Mouse (Mus musculus): ENCODE measurements at regions not wholly inside any gene's neighbourhood (a gene's known extent, or its start where the extent isn't known, plus 50 kb on each side); places are given as distances from the start of the nearest gene placed in this dataset. TPM values are rescaled to one million over a fixed set of nuclear protein-coding genes. Genes with fewer than 3 reads are reported as not detected.
A peak's percentile ranks its signal among the peaks of the same experiment; 100 is the strongest.

MicroRNAs in the stretch of these regions (microRNA counts, 519-probe panel; counts per million panel counts)
- microRNA mmu-miR-101a: not detected

Small RNA genes lying in the stretch of these regions (microRNA-seq; reads per million reads assigned to microRNA genes)
- 79.1 reads per million, percentile 50 among the genes with 10 or more reads in this experiment for gene Mir101a
